Mouse (Mus musculus) erythroblast, embryonic 14.5 days (primary cell): ENCODE results near the gene Pi4k2b.

Source experiments
- GATA1 ChIP-seq: IDR thresholded peaks from 2 replicates; pipeline ENCODE4 v1.6.1; 2012; ENCODE audit warnings: low read length, inconsistent platforms, mixed read lengths
- TAL1 ChIP-seq: IDR thresholded peaks from 3 replicates; pipeline ENCODE4 v1.6.1; 2012; ENCODE audit warnings: low read length, inconsistent platforms, mixed read lengths

DNA sequence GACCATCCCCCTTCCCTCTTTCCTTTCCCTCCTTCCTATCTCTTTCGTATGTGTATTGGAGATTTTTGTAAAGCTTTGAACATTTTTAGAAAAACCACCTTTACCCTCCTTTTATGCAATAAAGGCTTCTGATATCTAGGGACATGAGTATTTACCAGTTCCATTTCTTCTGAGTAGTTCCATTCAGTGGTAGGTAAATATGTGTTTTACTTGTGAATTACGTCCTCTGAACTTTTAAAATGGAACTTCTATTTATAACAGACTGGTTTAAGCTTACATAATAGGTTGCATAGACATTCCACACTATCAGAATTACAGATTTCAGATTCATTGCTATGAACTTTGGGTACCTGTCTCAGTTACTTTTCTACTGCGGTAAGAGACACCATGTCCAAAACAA lies 14.0 kb downstream of the Pi4k2b start:
- TF ChIP-seq GATA1 (no peak), TAL1 (no peak)
